Mouse (Mus musculus): ENCODE measurements around the gene Sirt2.

GRCm38 (mm10) chr7:28717726-28718125, 48.8 kb upstream of the Sirt2 start:
- TF ChIP-seq GATA1 (IDR thresholded peaks at IDR 0.05; ENCODE audit: borderline replicate concordance, low read length) (no peak), FLI1 (IDR thresholded peaks at IDR 0.05; ENCODE audit: low read length) (no peak)

Data from megakaryocyte, embryonic 14.5 days (primary cell).